Comparison of ENCODE assay signal across 20 mouse cellular contexts in the genomic region with DNA sequence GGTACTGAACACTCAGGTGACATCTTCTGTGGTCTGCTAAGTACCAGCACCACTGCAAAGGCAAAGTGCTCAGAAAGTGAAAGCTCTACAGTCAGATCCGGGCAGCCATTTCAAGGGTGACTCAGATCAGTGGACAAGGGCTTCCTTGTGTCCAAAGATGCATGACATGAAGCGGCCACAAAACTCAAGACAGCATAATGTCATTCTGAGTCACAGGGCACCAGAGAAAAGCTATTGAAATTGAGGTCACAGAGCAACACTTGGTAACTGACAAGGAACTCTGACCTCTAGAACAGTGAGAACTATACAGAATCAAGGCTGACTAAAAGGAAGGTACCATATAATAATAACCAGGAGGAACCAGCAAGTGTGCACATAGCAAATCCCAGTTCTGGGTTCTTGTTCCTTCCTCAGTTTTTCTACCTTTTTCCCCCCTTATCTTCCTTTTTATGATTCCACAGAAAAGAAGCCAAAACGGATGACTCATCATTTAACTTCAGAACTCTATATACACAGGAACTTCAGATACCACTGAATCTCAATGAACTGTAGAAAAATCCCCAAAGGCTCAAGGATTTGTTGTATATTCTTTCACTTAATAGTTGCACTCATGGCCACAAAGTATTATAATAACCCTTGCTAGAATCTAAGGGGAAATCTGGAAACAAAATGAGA.
DNase-seq lines count a peak whose midpoint lies in the region; ATAC-seq and TF ChIP-seq lines count a peak whose summit lies in the region.
"Had no signal": no experiment of that assay in that cellular context is flagged by ENCODE, and none has a peak within 500 bp of the region (broad histone marks: within the 10 kb centered on the region; RNA-seq: fewer than 3 reads in every experiment).

No protein-coding gene starts in this region.

- H3K36me3 ChIP-seq in liver, adult 2 months (ENCODE audit: control insufficient read depth, insufficient read depth, low read length), result peaks cover 3% of the 10 kb centered on the region
- H3K36me3 ChIP-seq in liver, embryonic 11.5 days (ENCODE audit: control insufficient read depth, insufficient read depth, low read length), result no peaks in the 10 kb centered on the region
- H3K36me3 ChIP-seq in CH12.LX (replicated peaks in 1 of 2; ENCODE audit: control insufficient read depth in 1 of 2, insufficient read depth in 1 of 2, low read length in 1 of 2) (peaks cover 0 to 7% of the 10 kb centered on the region in 2 experiments), macrophage (ENCODE audit: inconsistent target) (no peaks in the 10 kb centered on the region)
- H3K36me3 ChIP-seq: forebrain, embryonic 15.5 days; heart, embryonic 12.5 days; limb, embryonic 10.5 days; neural tube, embryonic 13.5 days had no signal

- no peak for ATAC-seq in liver, embryonic 11.5 days (replicated peaks; ENCODE audit: low FRiP score)
- ATAC-seq in monocyte, adult 5-6 weeks (replicated peaks; ENCODE audit: insufficient number of reproducible peaks, low FRiP score, low TSS enrichment, poor library complexity, severe bottlenecking), result no peak
- ATAC-seq: forebrain, embryonic 15.5 days; lung, postnatal 0 days had no signal

- DNase-seq in liver, adult 2 months (ENCODE audit: extremely low read depth, low read depth, low spot score), result peak; percentile 4
- no peak for DNase-seq in liver, embryonic 11.5 days (ENCODE audit: low spot score)
- peak; percentile 63 for DNase-seq in CH12.LX (ENCODE audit: extremely low read depth)
- peak; percentile 41 for DNase-seq in adrenal gland, adult 8-10 months
- no peak for DNase-seq in heart, postnatal 25 days (ENCODE audit: low spot score)
- DNase-seq: cerebellum, postnatal 14 days; heart, postnatal 4 days; kidney, adult 8-10 months; right cerebral cortex, postnatal 14 days; thymus, postnatal 25 days had no signal

- TF ChIP-seq RAD21 in CH12.LX (IDR thresholded peaks at IDR 0.05; ENCODE audit: low read depth, low read length), result no peak

- H3K9me3 ChIP-seq in liver, embryonic 11.5 days (ENCODE audit: control insufficient read depth, low read length), result no peaks in the 10 kb centered on the region
- no peaks in the 10 kb centered on the region for H3K9me3 ChIP-seq in CH12.LX (replicated peaks; ENCODE audit: low read length)
- H3K9me3 ChIP-seq: forebrain, embryonic 15.5 days; heart, embryonic 12.5 days; limb, embryonic 10.5 days; neural tube, embryonic 13.5 days had no signal

- no peaks in the 10 kb centered on the region for H3K79me2 ChIP-seq in liver, adult 2 months (ENCODE audit: control insufficient read depth, insufficient read depth, low read length)
- H3K79me2 ChIP-seq in CH12.LX (replicated peaks; ENCODE audit: control insufficient read depth, extremely low read depth, insufficient read depth, poor library complexity, severe bottlenecking) (no peaks in the 10 kb centered on the region), macrophage (ENCODE audit: inconsistent target) (no peaks in the 10 kb centered on the region)

- dilution Hi-C loops in CH12.LX (cut with MboI; ENCODE audit: extremely low pct_ligation_motif_present, extremely low pct_unique_long_range_greater_than_20kb, low sequenced_read_pairs), result no loop called here

- 85% methylated on average over 3 of the region's 3 CpGs for WGBS in liver, adult 2 months
- WGBS in liver, embryonic 11.5 days, result 84% methylated on average over 3 of the region's 3 CpGs
- WGBS in macrophage (ENCODE audit: missing documents), result 79% methylated on average over 3 of the region's 3 CpGs

- H3K4me3 ChIP-seq in liver, adult 2 months (ENCODE audit: insufficient read depth, low read depth, low read length), result no peak overlapping the region
- no peak overlapping the region for H3K4me3 ChIP-seq in liver, embryonic 11.5 days (ENCODE audit: low read depth, low read length)
- H3K4me3 ChIP-seq in CH12.LX (replicated peaks in 1 of 3; ENCODE audit: low read depth in 2 of 3, low read length in 2 of 3, poor library complexity in 1 of 3), result no peak overlapping the region
- H3K4me3 ChIP-seq in macrophage (ENCODE audit: inconsistent target), result no peak overlapping the region
- H3K4me3 ChIP-seq: erythroblast, embryonic 14.5 days; forebrain, embryonic 15.5 days; heart, embryonic 12.5 days; layer of hippocampus, adult 2 months; limb, embryonic 10.5 days; neural tube, embryonic 13.5 days had no signal

- in situ Hi-C loops in CH12.LX (cut with MboI; ENCODE audit: low pct_ligation_motif_present, low pct_unique_long_range_greater_than_20kb, low sequenced_read_pairs), result no loop called here

- TF ChIP-seq CTCF in liver, adult 2 months (IDR thresholded peaks at IDR 0.05; ENCODE audit: low read depth, low read length), result no peak
- TF ChIP-seq CTCF in CH12.LX (conservative IDR thresholded peaks at IDR 0.05 in 1 of 2, IDR thresholded peaks at IDR 0.05 in 1 of 2; ENCODE audit: low read depth in 2 of 2, low read length in 2 of 2), result no peak

- H3K4me2 ChIP-seq in liver, embryonic 11.5 days, result no peak overlapping the region
- H3K4me2 ChIP-seq in CH12.LX (ENCODE audit: insufficient read depth, low read depth, poor library complexity, severe bottlenecking), result peak overlapping the region; percentile 0; the same call in 1 of the 2 replicates
- H3K4me2 ChIP-seq: forebrain, embryonic 15.5 days; heart, embryonic 12.5 days; neural tube, embryonic 13.5 days had no signal

- no peak for TF ChIP-seq POLR2A in liver, adult 2 months (IDR thresholded peaks at IDR 0.05; ENCODE audit: extremely low read depth, insufficient read depth, low read length)
- no peak for TF ChIP-seq POLR2A in CH12.LX (IDR thresholded peaks at IDR 0.05; ENCODE audit: low read depth, low read length)

- H3K27ac ChIP-seq in liver, adult 2 months (replicated peaks; ENCODE audit: insufficient read depth, low read depth, low read length), result no peak overlapping the region
- no peak overlapping the region for H3K27ac ChIP-seq in liver, embryonic 11.5 days (ENCODE audit: low read depth, low read length)
- H3K27ac ChIP-seq in CH12.LX (ENCODE audit: insufficient read depth, low read depth) (no peak overlapping the region), macrophage (peak overlapping the region; percentile 21; the same call in 1 of the 2 replicates)
- H3K27ac ChIP-seq: forebrain, embryonic 15.5 days; layer of hippocampus, adult 2 months; limb, embryonic 10.5 days; liver, embryonic 14.5 days; neural tube, embryonic 13.5 days had no signal

- no peaks in the 10 kb centered on the region for H3K27me3 ChIP-seq in liver, adult 2 months (ENCODE audit: control insufficient read depth, insufficient read depth, low read length)
- H3K27me3 ChIP-seq in liver, embryonic 11.5 days (replicated peaks; ENCODE audit: control insufficient read depth, insufficient read depth, low read length), result no peaks in the 10 kb centered on the region
- no peaks in the 10 kb centered on the region for H3K27me3 ChIP-seq in CH12.LX (replicated peaks)
- H3K27me3 ChIP-seq: forebrain, embryonic 15.5 days; heart, embryonic 12.5 days; neural tube, embryonic 13.5 days had no signal

- intact Hi-C loops in heart, postnatal 25 days (cut with DNase I), result no loop called here

- TF ChIP-seq EP300 in CH12.LX (IDR thresholded peaks at IDR 0.05; ENCODE audit: low read length), result no peak

- no peaks in the 10 kb centered on the region for H3K4me1 ChIP-seq in liver, adult 2 months (ENCODE audit: control insufficient read depth, insufficient read depth, low read length)
- no peaks in the 10 kb centered on the region for H3K4me1 ChIP-seq in liver, embryonic 11.5 days (replicated peaks; ENCODE audit: control insufficient read depth, insufficient read depth, low read length)
- peaks cover 2 to 14% of the 10 kb centered on the region in 2 experiments; a peak in 1 of 4 replicates for H3K4me1 ChIP-seq in CH12.LX (ENCODE audit: control insufficient read depth in 1 of 2, insufficient read depth in 2 of 2)
- H3K4me1 ChIP-seq: forebrain, embryonic 15.5 days; heart, embryonic 12.5 days; limb, embryonic 10.5 days had no signal

- H3K9ac ChIP-seq in liver, adult 2 months (ENCODE audit: low read depth, low read length), result no peak overlapping the region
- no peak overlapping the region for H3K9ac ChIP-seq in liver, embryonic 11.5 days (ENCODE audit: low read depth, low read length)
- no peak overlapping the region for H3K9ac ChIP-seq in CH12.LX (ENCODE audit: insufficient read depth, low read depth)
- H3K9ac ChIP-seq: forebrain, embryonic 15.5 days; heart, embryonic 12.5 days; liver, embryonic 14.5 days; neural tube, embryonic 13.5 days had no signal

TF ChIP-seq in CH12.LX, 34 proteins besides CTCF, POLR2A, EP300 and RAD21:
- TF ChIP-seq MAFK (IDR thresholded peaks at IDR 0.05; ENCODE audit: insufficient replicate concordance, low read length) (peak; percentile 65; the same call in 1 of the 2 replicates), MXI1 (IDR thresholded peaks at IDR 0.05; ENCODE audit: low read depth, low read length) (no peak), ETS1 (conservative IDR thresholded peaks at IDR 0.05; ENCODE audit: low read depth, low read length) (peak; percentile 49), BHLHE40 (IDR thresholded peaks at IDR 0.05; ENCODE audit: low read depth, low read length) (peak; percentile 59)

Comparison
In these comparisons a context has a peak if more than half of its experiments do, and no peak if none do; other contexts are left out.
1. DNase-seq: peak in liver, adult 2 months (single experiment), CH12.LX (single experiment) and adrenal gland, adult 8-10 months (single experiment); none in liver, embryonic 11.5 days (single experiment) and heart, postnatal 25 days (single experiment).